Mouse (Mus musculus) heart, postnatal 10 days (tissue): ENCODE measurements around the gene Prrx1. TPM values are rescaled to one million over a fixed set of nuclear protein-coding genes. Genes with fewer than 3 reads are reported as not detected.

Source experiments
- total RNA-seq, 2 experiments: library from RNA; stranded (reverse); gene quantifications; 2 replicates each; pipeline ENCODE4 v1.2.3; 2021

The Prrx1 gene
- total RNA-seq, 2 experiments from 2014 or later, result 34.9 to 45.4 TPM

Other genes starting within 250 kb of the Prrx1 start
- gene Mroh9, start 228.0 kb downstream of the Prrx1 start, total RNA-seq, result not detected
- 1 to 10 TPM; 4.9 to 6.0 TPM for gene Gorab, start 90.0 kb upstream of the Prrx1 start, total RNA-seq